Mouse (Mus musculus): Measurements from ENCODE around the gene Pced1b.

Gene Pced1b

DNA sequence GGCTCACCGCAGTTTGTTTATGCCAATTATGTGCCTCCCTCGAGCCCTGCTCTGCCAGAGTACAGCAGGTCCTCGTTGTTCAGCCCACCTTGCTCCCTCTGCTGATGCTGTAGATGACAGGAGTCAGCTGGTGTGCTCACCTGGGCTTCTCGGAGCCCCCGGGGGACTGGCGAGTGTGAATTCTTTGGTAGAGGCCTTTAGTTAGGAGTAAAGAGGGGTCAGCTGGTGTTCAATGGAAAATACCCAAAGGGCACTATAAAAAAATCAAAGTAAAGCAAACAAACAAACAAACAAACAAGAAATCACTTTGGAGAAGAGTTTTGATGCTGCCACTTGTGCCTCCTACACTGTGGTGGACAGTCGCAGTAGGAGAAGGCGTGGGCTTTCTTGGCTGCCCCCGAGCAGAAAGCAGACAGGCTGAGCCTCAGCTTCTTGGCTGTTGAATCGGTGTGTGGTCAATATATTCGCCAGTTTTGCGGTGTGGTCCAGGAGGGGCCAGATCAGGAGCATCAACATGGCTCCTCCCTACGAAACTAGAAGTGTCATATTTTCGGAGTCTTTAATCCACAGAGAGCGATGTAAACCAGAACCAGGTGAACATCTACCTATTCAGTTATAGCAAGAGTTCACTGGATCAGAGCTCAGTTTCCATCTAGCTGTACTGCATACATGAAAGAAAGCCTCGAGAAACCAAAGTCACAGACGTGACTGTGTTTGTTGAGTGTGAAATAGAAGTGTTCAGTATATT is 11.8 kb downstream of the Pced1b start:
- no peak for DNase-seq

DNA sequence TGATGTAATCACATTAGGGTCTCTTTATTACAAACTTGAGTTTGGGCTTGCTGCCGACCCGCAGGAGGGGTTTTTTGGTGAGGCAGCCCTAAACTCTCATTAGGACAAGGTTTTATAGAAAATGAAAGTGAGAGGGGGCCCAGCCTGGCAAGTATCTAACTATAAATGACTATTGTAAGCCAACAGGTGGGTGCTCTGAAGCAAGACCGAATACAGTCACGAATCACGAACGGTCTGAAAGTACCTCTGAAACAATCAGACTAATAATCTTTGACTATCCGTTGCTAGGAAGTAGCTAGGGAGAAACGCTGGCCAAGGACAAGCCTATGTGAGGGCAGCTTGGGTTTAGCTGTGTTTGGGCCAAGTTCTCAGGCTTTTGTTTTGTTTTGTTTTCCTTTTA is 12.4 kb downstream of the Pced1b start:
- no peak for DNase-seq

DNA sequence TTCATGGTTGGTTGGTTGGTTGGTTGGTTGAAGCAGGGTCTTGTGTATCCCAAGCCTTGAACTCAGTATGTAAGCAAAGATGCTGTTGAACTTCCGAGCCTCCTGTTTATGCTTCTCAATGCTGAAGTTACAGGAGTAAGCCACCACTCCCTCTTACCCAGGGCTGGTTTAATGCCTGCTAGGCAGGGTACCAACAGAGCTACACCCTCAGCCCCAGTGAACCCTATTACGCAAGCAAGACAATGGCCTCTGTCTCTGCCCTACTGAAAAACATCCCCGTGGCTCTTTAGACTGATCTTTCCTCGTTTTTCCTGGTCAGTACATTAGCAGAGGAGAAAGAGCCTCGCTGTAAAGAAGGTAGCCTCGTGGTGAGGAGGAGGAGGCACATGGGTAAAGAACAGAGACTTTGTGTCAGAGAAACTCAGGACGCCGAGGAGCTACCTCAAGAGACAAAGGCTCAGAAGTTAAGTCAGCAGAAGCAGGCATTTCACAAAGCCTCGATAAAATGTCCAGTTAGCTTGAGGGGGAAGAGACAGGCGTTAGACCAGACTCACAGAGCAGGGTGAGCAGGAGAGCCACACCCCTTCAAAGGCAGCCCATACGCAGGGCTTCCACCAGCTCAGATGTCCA is 13.2 kb downstream of the Pced1b start:
- DNase-seq = no peak

DNA sequence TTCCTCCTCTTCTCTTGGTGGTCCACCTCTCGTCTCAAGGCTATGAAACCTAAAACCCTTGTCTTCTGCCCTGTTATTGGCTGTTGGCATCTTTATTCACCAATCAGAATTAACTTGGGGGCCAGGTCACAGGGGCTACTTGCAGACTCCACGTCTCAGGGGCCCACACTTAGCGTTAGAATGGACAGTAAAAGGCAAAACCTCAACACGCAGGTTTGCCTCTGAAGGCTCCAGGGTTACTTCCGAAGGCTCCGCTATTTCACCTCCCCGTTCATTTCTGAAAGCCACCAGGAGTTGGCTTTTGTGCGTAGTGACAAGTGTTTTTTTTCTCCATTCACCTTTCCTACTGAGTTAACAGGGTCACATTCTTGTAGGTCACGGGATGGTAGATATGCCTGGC is 15.3 kb downstream of the Pced1b start:
- no peak for DNase-seq

DNA sequence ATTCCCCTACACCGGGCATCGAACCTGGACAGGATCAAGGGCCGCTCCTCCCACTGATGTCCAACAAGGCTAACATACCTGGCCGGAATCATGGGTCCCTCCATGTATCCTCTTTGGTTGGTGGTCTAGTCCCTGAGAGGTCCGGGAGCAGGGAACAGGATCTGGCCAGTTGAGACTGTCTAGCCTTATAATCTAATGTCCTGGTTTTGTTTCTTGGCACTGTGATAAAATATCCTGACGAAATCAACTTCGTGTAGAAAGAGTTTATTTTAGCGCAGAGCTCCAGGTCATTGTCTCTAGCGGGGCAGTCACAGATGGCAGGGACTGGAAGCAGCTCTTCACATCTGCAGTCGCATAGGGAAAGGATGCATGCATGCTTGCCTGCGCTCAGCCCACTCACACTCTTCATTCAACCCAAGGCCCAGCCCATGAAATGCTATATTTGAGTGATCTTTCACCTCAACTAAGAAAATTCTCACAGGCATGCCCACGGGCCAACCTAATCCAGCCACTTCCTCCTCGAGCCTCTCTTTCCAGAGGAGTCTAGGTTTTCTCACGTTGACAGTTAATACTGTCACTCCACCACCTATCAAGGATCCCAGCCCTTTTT is 19.4 kb downstream of the Pced1b start:
- no peak for DNase-seq

DNA sequence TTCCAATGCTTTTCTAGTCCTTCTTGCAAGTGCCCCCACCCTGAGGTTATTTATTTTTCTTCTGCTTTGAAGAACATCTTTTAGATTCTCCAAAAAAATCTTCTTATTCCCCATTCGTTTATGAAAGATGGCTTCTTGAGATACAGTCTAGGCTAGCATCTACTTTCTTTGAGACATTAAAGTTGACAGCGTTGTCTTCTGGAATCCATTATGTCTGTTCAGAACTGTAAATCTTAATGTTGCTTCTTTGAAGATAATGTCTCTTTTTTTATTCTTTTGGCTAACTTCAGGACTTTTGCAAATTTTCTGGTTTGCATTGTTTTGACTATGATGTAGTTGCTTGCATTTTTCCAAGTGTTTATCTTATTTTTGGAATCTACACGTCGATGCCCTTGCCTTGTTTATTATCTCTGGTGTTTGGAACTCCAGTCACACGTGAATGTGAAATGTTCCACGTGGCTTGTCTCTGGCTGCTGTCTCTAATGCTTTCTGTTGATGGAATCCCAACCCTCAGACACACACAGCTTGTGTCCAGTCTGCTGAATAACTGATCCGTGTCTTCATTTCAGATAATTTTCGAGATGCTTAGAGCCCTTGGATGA is 20.3 kb downstream of the Pced1b start:
- no peak for DNase-seq

DNA sequence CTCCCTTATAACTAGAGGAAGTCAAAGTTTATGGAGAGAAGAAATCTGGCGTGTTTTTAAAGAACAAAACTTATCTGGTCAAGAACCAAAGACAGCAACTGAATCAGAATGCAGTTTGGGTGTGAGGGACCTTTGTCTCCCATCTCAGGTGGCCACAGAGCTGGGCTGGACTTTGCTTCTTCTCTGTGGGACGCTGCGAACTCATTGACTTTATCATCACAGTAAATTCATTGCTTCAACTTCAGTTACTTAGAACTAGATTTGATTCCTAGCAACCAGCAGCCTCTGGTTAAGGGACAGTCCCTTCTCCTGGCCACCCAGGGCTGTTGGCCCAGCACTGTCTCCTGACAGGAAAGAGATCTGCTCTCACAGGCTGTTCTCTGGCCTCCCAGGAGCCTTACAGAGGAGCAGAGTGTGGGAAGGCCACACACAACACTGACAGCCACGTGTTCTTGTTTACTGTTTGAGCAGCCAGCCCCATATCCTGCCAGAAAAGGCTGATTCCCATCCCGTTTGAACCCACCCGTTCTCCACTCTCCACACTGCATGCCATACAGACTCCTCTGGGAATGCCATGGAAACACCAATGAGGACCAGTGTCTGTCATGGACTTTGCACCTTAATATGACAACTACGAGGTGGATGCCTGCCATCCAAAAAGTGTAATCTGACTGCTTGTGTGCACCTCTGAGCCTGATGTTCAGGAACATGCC is 25.2 kb downstream of the Pced1b start:
- no peak for DNase-seq

DNA sequence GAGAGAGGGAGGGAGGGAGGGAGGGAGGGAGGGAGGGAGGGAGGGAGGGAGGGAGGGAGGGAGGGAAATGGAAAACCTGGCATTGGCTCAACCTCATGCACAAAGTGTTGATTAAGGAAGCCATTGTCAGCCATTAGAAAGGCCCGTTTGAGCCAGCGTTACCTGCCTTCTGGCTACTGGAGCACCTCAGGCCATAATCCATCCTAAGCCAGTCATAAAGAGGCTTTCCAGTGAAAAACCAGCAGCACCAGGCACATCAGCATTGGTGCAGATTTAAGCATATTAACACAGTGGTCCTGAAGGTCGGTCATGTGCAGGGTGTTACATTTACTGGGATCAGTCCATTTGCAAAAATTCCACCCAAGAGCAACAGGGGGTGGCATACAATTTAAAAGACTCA is 25.9 kb downstream of the Pced1b start:
- DNase-seq = no peak

DNA sequence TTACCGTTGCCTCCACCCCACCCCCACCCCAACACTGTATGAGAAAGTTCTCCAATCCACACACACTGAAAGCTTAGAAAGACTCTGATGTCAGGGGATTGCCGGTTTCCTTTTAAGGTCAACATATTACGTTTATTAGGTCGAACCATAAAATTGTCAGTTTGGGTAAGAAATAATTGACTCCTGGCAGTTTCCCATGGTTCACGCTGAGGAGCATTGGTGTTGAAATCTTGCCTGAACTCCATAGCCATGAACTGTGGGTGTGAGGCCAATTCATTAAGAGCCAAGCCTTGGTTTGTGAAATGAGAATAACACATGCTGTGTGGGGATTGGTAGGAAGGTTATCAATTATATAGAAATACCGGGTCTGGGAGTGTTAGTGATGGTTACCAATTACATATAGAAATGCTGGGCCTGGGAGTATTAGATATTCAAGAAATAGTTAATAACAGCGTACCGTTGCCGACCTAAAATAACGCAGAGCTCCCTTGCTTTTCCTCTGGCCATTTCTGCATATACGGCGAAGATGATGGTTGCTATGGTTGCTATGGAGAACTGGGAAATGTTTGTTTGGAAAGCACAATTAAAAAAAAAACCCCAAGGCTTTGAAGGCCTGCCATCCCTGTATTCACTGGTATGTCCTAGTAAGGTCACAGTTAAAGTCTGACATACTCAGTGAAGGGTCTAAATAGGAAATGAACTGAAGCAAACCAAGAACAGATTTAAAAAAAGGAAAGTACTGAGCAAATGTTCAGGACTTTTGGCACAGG is 28.9 kb downstream of the Pced1b start:
- DNase-seq = no peak

DNA sequence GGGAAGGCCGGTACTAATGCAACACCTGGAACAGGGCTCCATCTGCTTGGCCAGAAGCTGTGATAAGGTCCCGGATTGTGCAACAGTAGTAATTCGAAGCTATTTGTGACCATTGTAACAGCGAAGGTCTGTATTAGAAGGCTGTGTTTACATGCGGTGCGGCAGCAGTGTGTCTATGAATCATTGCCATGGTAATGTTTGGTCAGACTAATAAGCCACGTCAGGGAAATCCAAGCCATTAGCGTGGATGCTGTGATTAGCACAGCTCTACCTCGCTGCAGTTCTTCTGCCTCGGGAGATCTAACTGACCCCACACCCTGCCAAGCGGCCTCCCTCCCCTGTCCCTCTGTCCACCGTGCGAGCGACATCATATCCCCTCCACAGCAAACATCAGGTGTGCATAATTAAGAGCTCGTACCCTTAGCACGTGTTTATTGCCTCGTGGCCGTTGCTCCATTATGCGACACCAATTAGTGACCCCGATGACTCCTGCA is 29.8 kb downstream of the Pced1b start:
- DNase-seq = no peak

DNA sequence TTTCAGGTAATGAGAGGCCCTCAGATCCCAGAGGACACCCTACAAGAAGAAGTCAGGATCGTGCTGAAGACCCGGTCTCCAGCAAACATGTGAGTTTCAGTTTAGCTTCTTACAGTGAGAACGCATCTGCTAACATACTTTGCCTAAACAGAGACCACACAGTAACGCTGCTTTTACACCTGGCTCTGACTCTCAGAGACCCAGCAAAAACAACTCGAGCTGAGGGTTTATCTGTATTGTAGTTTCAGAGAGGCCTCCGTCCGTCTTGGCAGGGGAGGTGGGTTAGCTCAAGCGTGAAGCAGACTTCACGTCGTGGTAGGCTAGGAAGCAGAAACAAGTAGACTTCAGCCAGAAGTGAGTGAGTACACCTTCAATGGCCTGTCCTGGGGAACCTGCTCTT is 30.4 kb downstream of the Pced1b start:
- DNase-seq = no peak

DNA sequence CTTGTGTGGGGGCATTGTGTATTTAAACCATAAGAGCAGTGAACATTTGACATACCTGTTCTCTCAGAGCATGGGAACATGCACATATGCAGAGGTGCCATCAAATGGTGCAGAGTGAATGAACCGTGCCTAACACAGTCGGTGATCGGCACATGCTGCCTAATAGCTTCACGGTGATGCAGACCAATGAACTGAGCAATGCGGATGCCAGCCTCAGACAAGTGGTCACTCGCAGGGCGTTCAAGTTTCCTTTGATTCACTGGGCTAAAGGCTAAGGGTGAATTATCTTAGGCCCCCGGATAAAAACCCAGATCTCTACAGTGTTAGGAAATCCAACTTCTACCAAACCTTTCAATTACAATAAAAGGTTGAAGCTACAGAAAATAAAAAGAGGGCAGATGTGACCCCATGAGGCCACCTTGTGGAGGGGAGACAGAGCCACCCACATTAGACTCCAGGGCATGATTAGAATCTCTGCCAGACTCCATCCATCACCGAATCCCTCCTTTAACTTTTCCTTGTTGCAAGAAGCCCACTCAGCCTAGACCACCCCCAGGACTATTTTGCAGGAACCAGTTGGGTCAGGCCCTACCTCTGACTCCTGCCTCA is 31.5 kb downstream of the Pced1b start:
- DNase-seq = no peak

DNA sequence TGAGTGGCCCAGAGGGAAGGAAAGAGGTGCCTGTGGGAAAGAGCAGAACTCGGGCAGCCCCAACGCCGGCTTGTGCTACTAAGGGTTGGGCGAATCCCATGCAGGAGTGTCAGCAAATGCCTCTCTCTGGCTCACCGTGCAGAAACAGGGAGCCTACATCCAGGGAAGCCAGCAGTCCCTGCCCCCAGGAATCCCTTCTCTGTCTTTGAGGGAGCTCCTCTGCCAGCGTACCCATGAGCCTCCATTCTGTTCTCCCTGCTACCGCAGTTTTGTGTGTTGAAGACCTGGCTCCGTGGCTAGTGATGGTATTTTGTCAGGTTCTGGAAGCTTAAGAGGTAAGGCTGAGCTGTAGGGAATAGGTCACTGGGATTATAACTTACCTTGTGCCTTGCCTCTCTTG is 33.2 kb downstream of the Pced1b start:
- no peak for DNase-seq

DNA sequence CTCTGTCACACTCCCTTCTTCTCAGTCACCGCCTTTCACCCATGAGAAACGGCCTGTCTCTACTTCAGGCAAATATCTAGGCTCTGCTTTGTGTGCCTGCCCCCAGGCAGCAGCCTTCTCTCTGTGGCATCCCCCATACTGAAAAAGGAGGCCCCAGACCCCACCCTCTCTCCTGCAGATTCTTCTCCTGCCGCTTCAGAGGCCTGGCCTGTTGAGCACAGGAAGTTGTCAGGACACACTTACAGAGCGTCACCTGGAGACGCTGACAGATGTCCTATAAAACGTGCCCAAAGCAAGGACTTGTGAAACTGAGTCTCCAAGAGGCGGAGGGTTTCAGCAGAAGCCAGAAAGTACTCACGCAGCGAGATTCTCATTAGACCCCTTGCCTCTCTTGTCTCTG is 33.9 kb downstream of the Pced1b start:
- no peak for DNase-seq

DNA sequence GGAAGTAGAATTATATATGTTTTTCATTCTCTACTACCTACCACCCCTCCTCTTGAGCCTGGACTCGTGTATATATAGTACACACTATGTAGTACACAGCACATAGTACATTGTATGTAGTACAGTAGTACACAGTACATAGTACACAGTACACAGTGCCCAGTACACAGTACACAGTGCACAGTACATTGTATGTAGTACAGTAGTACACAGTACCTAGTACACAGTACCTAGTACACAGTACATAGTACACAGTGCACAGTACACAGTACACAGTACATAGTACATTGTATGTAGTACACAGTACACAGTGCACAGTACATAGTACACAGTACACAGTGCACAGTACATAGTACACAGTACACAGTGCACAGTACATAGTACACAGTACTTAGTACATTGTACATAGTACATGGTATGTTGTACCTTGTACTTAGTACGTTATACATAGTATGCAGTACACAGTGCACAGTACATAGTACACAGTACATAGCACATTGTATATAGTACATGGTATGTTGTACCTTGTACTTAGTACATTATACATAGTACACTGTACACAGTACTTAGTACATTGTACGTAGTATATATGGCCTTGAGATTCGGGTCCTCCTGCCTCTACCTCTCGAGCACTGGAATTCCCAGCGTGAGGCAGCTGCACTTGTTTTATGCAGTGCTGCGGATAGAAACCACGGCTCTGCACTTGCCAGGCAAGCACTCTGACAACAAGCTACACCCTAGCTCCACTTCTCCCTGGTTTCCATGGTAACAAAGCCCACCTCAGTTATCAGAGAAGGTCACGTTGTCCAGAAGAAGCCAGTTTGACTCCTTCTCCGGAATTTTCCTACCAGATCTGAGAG is 35.0 kb downstream of the Pced1b start:
- no peak for DNase-seq

DNA sequence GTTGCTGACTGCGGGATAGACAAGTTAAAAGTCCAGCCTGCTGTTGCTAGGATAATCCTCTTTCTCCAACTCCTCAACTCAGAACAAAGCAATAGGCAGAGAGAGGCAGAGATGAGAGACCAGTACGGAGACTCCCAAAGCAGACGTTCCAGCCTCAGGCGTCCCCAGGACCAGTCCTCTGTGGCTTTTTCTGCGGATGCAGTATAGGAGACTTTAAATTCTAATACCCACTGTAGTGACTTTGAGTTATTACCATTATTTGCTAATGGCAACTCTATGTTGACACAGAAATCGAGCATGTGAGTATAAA is 35.6 kb downstream of the Pced1b start:
- DNase-seq = no peak

DNA sequence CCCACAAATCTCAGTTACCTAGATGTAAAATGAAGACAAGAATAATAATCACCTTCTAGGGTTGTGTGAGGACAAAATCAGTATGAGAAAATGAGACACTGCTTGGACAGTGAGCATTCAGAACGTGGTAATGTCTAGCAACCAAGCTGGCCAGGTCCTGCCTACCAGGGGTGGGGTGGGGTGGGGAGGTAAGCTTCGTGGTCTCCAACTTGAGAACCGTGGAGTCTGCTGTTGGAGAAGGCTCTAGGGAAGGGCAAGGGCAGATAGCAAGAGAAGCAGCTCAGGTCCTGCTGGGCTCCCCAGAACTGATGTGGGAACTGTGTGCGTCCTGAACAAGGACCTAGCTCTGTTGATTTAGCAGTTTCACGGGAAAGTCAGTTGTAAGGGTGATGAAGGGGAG is 37.3 kb downstream of the Pced1b start:
- DNase-seq = no peak

DNA sequence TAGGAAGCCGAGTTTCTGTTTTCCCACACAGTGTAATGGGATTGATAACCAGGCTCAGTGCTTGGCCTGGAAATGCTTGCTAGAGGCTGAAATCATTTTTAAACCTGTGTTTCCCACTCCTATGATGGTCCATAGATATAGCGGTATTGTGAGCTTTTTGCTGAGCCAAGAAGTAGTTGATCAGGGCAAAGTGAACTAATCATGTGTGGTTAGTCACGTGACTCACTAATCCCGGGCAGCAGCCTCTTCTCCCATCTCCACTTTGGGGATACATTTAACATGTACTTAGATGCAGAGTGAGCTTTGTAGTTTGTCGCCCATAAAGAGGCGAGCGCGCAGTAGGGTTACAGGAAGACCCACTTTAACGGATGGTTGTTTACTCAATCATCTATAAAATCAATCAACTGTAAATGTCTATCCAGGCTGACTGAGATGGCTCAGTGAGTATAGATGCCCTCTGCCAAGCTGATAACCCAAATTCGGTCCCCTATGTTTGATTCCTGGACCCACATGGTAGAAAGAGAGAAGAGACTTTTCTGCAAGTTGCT is 38.8 kb downstream of the Pced1b start:
- no peak for DNase-seq

DNA sequence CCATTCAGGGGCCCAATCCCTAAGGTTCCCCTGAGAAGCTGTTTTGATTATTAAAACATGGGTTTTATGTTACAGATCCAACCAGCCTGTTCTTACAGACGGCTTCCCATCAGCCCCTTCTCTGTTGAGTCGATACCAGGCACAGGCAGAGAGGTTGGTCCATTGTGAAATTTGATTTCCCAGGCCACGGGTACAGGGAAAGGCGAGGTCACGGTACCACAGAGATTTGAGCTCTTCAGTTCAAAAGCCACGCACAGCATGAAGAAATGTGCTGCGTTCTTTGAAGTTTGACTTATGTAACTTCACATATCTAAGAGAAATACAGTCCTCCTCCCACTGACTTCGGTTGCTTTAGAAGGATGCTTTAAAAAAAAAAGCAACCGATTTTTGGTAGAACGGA is 39.8 kb downstream of the Pced1b start:
- DNase-seq = no peak

DNA sequence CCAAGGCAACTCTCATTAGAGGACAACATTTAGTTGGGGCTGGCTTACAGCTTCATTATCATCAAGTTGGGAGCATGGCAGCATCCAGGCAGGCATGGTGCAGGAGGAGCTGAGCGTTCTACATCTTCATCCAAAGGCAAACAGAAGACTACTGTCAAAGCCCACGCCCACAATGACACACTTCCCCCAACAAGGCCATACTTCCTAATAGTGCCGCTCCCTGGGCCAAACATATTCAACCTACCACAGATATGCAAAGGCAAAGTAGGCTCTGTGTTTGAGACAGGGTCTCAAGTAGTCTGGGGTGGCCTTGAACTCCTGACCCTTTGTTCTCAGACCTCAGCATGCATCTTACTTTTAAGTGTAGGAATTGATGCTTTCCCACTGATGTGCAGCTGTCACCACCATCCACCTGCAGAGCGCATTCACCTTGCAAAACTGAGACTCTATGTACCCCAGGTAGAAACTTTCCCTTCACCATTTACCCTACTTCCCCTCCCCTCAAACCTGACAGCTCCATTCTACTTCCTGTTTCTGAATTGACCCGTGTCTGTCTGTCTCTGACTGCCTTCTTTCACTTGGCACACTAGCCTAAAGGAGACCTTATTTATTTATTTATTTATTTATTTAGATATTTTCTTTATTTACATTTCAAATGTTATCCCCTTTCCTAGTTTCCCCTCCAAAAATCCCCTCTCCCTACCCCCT is 40.7 kb downstream of the Pced1b start:
- DNase-seq = no peak

All from right cerebral cortex, postnatal 4 days (tissue).